Mouse (Mus musculus) gonadal fat pad, adult 2 months (tissue): Measurements from ENCODE around the gene Lims1. TPM values are rescaled to one million over a fixed set of nuclear protein-coding genes. Genes with fewer than 3 reads are reported as not detected.

ENCODE experiments used
- DNase-seq: peaks from one replicate; pipeline ENCODE4 v3.0.0-alpha.2; 2012; ENCODE audit warnings: low read depth
- polyA plus RNA-seq: library from polyadenylated mRNA; depleted of rRNA; stranded (reverse); fragments of >200 nt; gene quantifications from 2 replicates; pipeline ENCODE4 v1.2.3, GENCODE M21; 2012

Gene Lims1
- polyA plus RNA-seq, 1 experiment = 28.2 TPM

- no peak for DNase-seq
These were observed 60.5 kb downstream of the Lims1 start for GRCm38 (mm10) chr10:58383761-58384160.

- no peak for DNase-seq
These were observed 62.4 kb downstream of the Lims1 start for GRCm38 (mm10) chr10:58385629-58386028.

GRCm38 (mm10) chr10:58386997-58387396 is 63.7 kb downstream of the Lims1 start:
- no peak for DNase-seq

GRCm38 (mm10) chr10:58388648-58389047 is 65.4 kb downstream of the Lims1 start:
- DNase-seq = no peak

GRCm38 (mm10) chr10:58389151-58389550 is 65.9 kb downstream of the Lims1 start:
- DNase-seq = no peak

GRCm38 (mm10) chr10:58392435-58392834 is 69.2 kb downstream of the Lims1 start:
- no peak for DNase-seq

GRCm38 (mm10) chr10:58393026-58394014 is 70.1 kb downstream of the Lims1 start:
- no peak for DNase-seq

- DNase-seq = no peak
These were observed 70.9 kb downstream of the Lims1 start for GRCm38 (mm10) chr10:58394170-58394569.

- DNase-seq = no peak
These were observed 72.0 kb downstream of the Lims1 start for GRCm38 (mm10) chr10:58395315-58395714.

- no peak for DNase-seq
These were observed 72.5 kb downstream of the Lims1 start for GRCm38 (mm10) chr10:58395723-58396122.

GRCm38 (mm10) chr10:58396600-58396999 is 73.3 kb downstream of the Lims1 start:
- DNase-seq = no peak

- DNase-seq = no peak
These were observed 75.7 kb downstream of the Lims1 start for GRCm38 (mm10) chr10:58398941-58399340.

- no peak for DNase-seq
These were observed 78.6 kb downstream of the Lims1 start for GRCm38 (mm10) chr10:58401838-58402237.

GRCm38 (mm10) chr10:58404639-58405038 is 81.4 kb downstream of the Lims1 start:
- DNase-seq = no peak

- no peak for DNase-seq
These were observed 82.2 kb downstream of the Lims1 start for GRCm38 (mm10) chr10:58405285-58405948.

- peak; percentile 56 for DNase-seq
These were observed 82.7 kb downstream of the Lims1 start for GRCm38 (mm10) chr10:58405949-58406305.

GRCm38 (mm10) chr10:58412331-58412730 is 89.1 kb downstream of the Lims1 start:
- DNase-seq = no peak

GRCm38 (mm10) chr10:58412852-58413251 is 89.6 kb downstream of the Lims1 start:
- no peak for DNase-seq

- no peak for DNase-seq
These were observed 93.4 kb downstream of the Lims1 start for GRCm38 (mm10) chr10:58416702-58417101.

- DNase-seq = no peak
These were observed 95.2 kb downstream of the Lims1 start for GRCm38 (mm10) chr10:58418290-58418971.

- DNase-seq = no peak
These were observed 104.7 kb downstream of the Lims1 start for GRCm38 (mm10) chr10:58427930-58428329.

GRCm38 (mm10) chr10:58445850-58446249 is 122.6 kb downstream of the Lims1 start:
- no peak for DNase-seq
